Mouse (Mus musculus): ENCODE data around the gene Klra17.

DNA sequence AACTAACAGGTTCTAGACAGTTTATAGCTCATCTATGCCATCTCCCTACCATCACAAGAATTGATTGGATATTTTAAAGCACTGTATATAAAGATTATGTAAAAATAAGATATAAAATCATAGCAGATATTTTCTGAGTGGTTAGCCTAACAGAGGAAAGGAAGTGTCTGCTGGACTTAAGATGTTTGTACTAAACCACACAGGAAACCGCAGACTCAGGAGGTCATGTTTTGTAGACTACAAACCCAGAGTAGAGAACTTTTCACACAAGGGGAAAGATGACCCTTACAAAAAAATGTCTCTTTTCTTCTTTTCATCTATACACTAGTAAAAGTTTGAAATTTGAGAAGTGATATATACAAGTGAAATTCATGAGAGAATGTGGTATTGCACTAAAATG is 52.5 kb downstream of the Klra17 start:
- TF ChIP-seq EP300 (IDR thresholded peaks at IDR 0.05) (no peak), CTCF (IDR thresholded peaks at IDR 0.05) (no peak)

Data from lung, postnatal 0 days (tissue).